Mouse (Mus musculus): ENCODE measurements around the gene Shisa8. TPM values are rescaled to one million over a fixed set of nuclear protein-coding genes. Genes with fewer than 3 reads are reported as not detected.
"Not testable (repeated sequence)": the region's sequence is repeated elsewhere in the genome, so short reads cannot be mapped to it uniquely, and the experiment has no call there.

Shisa8 gene
- polyA plus RNA-seq (2012; rRNA removed) = 57.1 and 79.6 TPM in 2 replicates

- no peak for DNase-seq (ENCODE audit: extremely low spot score in 1 of 2, low spot score in 1 of 2)
Observed at GRCm38 (mm10) chr15:82212752-82213063, at the start of gene Shisa8. Gene Shisa8 (minus strand): TSS chr15:82212815.

GRCm38 (mm10) chr15:82259510-82259909 lies 46.9 kb upstream of the Shisa8 start:
- DNase-seq (ENCODE audit: extremely low spot score in 1 of 2, low spot score in 1 of 2) = peak in 1 of 2 experiments; percentile 85

- DNase-seq (ENCODE audit: extremely low spot score in 1 of 2, low spot score in 1 of 2) = peak; percentile 92
Observed at GRCm38 (mm10) chr15:82255944-82256383, 43.3 kb upstream of the Shisa8 start.

DNA sequence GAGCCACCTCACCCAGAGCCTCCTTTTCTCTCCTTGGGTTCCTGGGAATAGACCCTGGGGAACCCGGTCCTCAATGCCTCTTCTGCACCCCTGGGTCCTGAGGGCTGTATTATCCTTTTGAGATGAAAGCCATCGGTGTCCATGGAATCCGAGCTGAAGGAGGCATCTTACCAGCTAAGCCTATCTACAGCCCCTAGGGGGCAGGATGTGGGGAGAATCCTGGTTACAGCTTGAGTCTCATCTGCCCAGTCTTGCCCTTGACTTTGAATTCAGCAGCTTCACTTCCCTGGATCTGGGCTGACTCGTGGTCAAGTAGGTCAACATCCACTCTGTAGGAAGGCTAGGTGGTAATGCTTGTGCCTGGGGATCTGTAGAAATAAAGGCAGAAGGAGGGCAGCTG lies 42.6 kb upstream of the Shisa8 start:
- DNase-seq (ENCODE audit: extremely low spot score in 1 of 2, low spot score in 1 of 2) = peak in 1 of 2 experiments; percentile 63

DNA sequence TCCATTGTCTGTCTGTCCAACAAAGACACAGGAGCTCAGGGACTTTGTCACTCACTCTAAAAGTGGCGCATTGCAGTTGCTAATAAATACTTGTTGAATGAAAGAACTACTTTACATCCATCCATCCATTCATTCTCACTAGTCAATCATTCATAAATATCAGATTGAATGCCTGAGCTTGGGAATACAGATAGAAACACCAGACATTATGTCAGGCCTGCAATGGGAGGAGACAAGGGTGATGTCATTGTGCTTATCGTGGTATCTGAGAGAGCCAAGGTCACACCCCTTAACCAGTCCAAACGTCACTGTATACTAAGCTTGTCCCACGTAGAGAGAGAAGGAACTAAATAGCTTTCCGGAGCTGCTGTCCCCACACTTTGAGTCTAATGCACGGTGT lies 39.5 kb upstream of the Shisa8 start, which contains the start of gene 1500009C09Rik:
Gene 1500009C09Rik, plus strand, starts transcription at position 301 of the 400 bp plus-strand sequence.
- no peak for DNase-seq (ENCODE audit: extremely low spot score in 1 of 2, low spot score in 1 of 2)

- DNase-seq (ENCODE audit: extremely low spot score in 1 of 2, low spot score in 1 of 2) = no peak
Observed at GRCm38 (mm10) chr15:82251579-82251978, 39.0 kb upstream of the Shisa8 start.

- DNase-seq (ENCODE audit: extremely low spot score in 1 of 2, low spot score in 1 of 2) = no peak
Observed at GRCm38 (mm10) chr15:82247131-82247776, 34.6 kb upstream of the Shisa8 start.

DNA sequence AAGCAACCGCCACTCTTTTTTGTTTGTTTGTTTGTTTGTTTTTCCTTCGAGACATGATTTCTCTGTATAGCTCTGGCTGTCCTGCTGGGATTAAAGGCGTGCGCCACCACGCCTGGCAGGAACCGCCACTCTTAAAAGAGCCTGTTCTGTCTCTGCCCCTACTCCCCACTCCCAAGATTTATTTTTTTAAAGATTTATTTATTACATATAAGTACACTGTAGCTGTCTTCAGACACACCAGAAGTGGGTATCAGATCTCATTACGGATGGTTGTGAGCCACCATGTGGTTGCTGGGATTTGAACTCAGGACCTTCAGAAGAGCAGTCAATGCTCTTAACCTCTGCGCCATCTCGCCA lies 32.2 kb upstream of the Shisa8 start:
- DNase-seq (ENCODE audit: extremely low spot score in 1 of 2, low spot score in 1 of 2) = not testable (repeated sequence)

- DNase-seq (ENCODE audit: extremely low spot score in 1 of 2, low spot score in 1 of 2) = peak; percentile 79 to 94
Observed at GRCm38 (mm10) chr15:82244115-82244804, 31.6 kb upstream of the Shisa8 start, which contains the start of gene Cenpm. Gene Cenpm (minus strand): TSS chr15:82244748.

GRCm38 (mm10) chr15:82243742-82244114 lies 31.1 kb upstream of the Shisa8 start:
- peak in 1 of 2 experiments; percentile 34 for DNase-seq (ENCODE audit: extremely low spot score in 1 of 2, low spot score in 1 of 2)

DNA sequence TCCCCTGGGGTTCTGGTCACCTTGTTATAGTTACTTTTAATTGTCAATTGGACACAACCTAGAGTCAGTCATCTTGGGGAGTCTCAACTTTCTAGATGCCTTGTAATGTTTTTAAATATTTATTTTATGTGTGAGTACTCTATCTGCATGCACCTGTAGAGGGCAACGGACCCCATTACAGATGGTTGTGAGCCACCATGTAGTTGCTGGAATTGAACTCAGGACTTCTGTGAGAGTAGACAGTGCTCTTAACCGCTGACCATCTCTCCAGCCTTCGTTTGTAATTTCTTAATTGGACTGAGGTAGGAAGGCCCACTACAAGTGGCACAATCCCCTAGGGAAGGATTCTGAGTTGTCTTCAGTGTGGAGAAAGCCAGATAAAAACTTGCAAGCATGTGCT lies 30.7 kb upstream of the Shisa8 start:
- DNase-seq (ENCODE audit: extremely low spot score in 1 of 2, low spot score in 1 of 2) = no peak

DNA sequence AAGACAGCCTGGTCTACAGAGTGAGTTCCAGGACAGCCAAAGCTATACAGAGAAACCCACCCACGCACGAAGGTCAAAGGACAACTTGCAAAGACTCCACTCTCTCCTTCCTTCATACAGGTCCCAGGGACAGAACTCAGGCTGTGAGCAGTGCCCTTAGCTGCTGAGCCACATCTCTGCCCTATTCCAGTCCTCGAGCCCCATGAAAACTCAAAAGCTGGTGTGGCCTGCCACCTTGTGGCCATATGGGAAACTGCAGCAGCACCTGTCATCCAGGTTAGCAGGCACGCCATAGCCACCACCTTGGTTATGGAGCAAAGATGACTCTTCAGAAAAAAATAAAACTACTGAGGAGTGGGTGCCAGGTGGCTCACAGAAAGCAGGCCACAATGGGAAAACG lies 23.9 kb upstream of the Shisa8 start:
- peak; percentile 62 to 94 for DNase-seq (ENCODE audit: extremely low spot score in 1 of 2, low spot score in 1 of 2)

DNA sequence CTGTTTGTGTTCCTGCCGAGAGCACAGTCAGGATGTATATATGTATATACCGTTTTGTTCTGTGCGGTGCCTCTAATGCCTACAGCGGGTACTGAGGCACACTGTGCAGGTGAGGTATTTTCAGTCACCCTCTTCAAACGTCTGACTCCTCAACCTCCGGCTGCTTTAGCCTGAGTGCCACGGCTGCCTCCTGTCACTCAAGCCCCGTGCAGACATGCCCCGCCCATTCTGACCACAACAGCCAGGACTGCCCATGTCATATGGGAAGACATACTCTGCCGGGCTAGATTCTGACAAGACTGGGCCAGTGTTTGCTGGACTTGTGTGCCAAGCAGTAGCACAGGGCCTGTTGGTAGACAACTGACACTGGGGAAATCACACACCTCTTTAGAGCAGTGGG lies 23.0 kb upstream of the Shisa8 start:
- no peak for DNase-seq (ENCODE audit: extremely low spot score in 1 of 2, low spot score in 1 of 2)

DNA sequence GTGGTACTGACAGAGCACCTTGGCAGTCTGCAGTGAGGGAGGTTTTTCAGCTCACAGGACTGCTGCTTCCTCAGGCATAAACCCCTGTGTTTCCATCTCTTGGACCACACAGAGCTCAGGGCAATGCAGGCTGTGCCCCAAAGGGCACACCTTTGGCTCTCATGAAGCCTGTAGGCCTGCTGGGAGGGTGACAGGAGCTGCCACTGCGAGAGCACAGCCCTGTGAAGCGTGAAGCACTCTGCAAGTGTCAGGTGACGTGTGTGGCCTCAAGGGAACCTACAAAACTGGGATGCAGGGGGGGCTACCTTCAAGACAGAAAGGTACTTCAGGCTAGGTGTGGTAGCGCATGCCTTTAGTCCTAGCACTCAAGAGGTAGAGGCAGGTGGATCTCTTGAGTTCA lies 20.0 kb upstream of the Shisa8 start:
- no peak for DNase-seq (ENCODE audit: extremely low spot score in 1 of 2, low spot score in 1 of 2)

GRCm38 (mm10) chr15:82231591-82232378 lies 19.2 kb upstream of the Shisa8 start:
- DNase-seq (ENCODE audit: extremely low spot score in 1 of 2, low spot score in 1 of 2) = peak in 1 of 2 experiments; percentile 39

- DNase-seq (ENCODE audit: extremely low spot score in 1 of 2, low spot score in 1 of 2) = no peak
Observed at GRCm38 (mm10) chr15:82231100-82231499, 18.5 kb upstream of the Shisa8 start.

- DNase-seq (ENCODE audit: extremely low spot score in 1 of 2, low spot score in 1 of 2) = no peak
Observed at GRCm38 (mm10) chr15:82230098-82230611, 17.5 kb upstream of the Shisa8 start.

DNA sequence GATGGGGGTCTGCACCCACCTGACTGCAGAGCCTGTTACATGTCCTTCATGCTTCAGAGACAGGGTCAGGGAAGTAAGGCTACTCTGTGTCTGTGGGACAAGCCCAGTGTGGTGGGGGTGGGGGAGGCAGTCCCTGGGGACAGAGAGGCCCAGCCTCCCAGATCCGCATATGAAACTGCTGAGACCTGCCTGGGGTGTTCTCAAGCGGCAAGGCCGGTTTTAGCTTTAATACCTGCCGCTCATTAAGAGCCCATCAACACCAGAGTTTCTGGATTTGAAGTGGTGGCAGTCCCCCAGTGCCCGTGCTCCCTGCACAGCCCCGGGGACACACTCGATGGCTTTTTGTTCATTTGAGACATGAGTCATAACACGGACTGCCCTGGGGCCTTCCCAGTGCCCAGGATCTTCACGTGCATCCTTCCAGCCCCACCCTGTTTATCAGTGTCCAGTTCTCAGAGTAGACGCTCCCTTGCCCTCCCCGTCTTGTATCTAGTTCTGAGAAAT lies 17.0 kb upstream of the Shisa8 start:
- DNase-seq (ENCODE audit: extremely low spot score in 1 of 2, low spot score in 1 of 2) = no peak

GRCm38 (mm10) chr15:82225769-82226168 lies 13.2 kb upstream of the Shisa8 start:
- no peak for DNase-seq (ENCODE audit: extremely low spot score in 1 of 2, low spot score in 1 of 2)

DNA sequence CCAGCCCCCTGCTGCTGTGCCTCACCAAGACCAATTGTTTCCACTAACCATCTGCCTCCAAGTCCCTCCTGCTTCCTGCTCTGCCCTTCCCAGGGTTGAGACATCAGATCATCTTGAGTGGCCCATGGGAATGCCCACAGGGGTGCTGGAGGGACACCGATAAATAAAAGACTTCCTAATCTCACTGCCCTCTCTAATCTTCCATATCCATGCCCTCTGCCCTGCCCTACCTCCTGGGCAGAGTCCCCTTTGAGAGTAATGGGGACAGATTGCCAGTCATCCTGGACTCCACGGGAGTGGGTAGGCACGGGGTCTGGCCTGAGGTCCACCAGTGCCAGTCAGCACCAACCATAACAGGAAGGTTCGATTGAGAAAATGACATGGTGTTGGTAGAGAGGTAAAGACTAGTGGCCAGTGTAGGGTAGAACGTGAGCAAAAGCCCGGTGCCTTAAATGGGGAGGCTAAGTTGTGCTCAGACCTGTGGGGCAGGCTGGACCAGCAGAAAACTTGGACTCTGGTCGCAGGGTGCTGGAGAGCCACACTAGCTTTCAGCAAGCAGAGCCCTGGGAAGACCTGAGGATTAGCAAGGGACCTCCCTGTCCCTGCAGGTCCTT lies 12.1 kb upstream of the Shisa8 start:
- no peak for DNase-seq (ENCODE audit: extremely low spot score in 1 of 2, low spot score in 1 of 2)

Measured in frontal cortex, adult 2 months (tissue).